Mouse (Mus musculus) lung, postnatal 0 days (tissue): Measurements from ENCODE around the gene Gm14819. TPM values are rescaled to one million over a fixed set of nuclear protein-coding genes. Genes with fewer than 3 reads are reported as not detected.
"Not testable (repeated sequence)": the region's sequence is repeated elsewhere in the genome, so short reads cannot be mapped to it uniquely, and the experiment has no call there.

ENCODE experiments used
- ATAC-seq: fragments of 200-750 bp; cut with Nextera tagmentation; 2 replicates; pipeline ENCODE4 v1.8.0; 2017; ENCODE audit warnings: moderate library complexity
- DNase-seq: peaks from one replicate; pipeline ENCODE4 v3.0.0-alpha.2; 2016; ENCODE audit warnings: low spot score
- H3K27ac ChIP-seq: fragments of 300-500 bp; sonication (generic); 2 replicates; pipeline ENCODE4 v1.5.1; 2014; ENCODE audit warnings: antibody characterized with exemption, mild to moderate bottlenecking, low read length, mixed read lengths
- H3K27me3 ChIP-seq: fragments of 300-500 bp; sonication (generic); replicated peaks from 2 replicates; pipeline ENCODE4 v1.6.1; 2014; ENCODE audit warnings: low read length, mixed read lengths; ENCODE audit not compliant: insufficient read depth
- H3K36me3 ChIP-seq: fragments of 300-500 bp; sonication (generic); 2 replicates; pipeline ENCODE4 v1.6.1; 2014; ENCODE audit warnings: low read length, mixed read lengths; ENCODE audit not compliant: insufficient read depth
- H3K4me1 ChIP-seq: fragments of 300-500 bp; sonication (generic); 2 replicates; pipeline ENCODE4 v1.6.1; 2014; ENCODE audit warnings: antibody characterized with exemption, low read depth, low read length, mixed read lengths; ENCODE audit not compliant: insufficient read depth
- H3K4me2 ChIP-seq: fragments of 300-500 bp; sonication (generic); replicated peaks from 2 replicates; pipeline ENCODE4 v1.6.1; 2014; ENCODE audit warnings: low read depth, mild to moderate bottlenecking, low read length, moderate library complexity, mixed read lengths
- H3K4me3 ChIP-seq: fragments of 300-500 bp; sonication (generic); 2 replicates; pipeline ENCODE4 v1.5.1; 2014; ENCODE audit warnings: low read depth, low read length
- H3K9ac ChIP-seq: fragments of 300-500 bp; sonication (generic); replicated peaks from 2 replicates; pipeline ENCODE4 v1.6.1; 2014; ENCODE audit warnings: low read depth, mild to moderate bottlenecking
- H3K9me3 ChIP-seq: fragments of 300-500 bp; sonication (generic); 2 replicates; pipeline ENCODE4 v1.6.1; 2016; ENCODE audit warnings: low read length, mixed read lengths
- WGBS: fragments of 180-500 bp; shearing (Covaris S2); extraction: QIAGEN DNeasy Blood & Tissue Kit; methylation state at CpG from one replicate; pipeline ENCODE4 v1.1.7; 2014; 5-methylcytosine and 5-hydroxymethylcytosine counted together
- polyA plus RNA-seq: library from polyadenylated mRNA; unstranded; fragments of >200 nt; fragmentation: Nextera tagmentation; extraction: Ambion mirVana; gene quantifications from 2 replicates; pipeline ENCODE4 v1.2.1, GENCODE M21; 2015

The Gm14819 gene
- not detected in 2 replicates for polyA plus RNA-seq

- not testable (repeated sequence) for H3K27me3 ChIP-seq, H3K4me2 ChIP-seq, H3K36me3 ChIP-seq, ATAC-seq, H3K9me3 ChIP-seq, H3K4me3 ChIP-seq, DNase-seq, H3K9ac ChIP-seq, H3K4me1 ChIP-seq, H3K27ac ChIP-seq
- WGBS = no CpG with 5 or more reads among the region's 6 CpGs
Observed at GRCm38 (mm10) chrX:35403883-35404282, at the start of gene Gm14819. Gm14819 (plus strand) TSS chrX:35404183.
